Comparison of ENCODE assay signal across 11 mouse cellular contexts in genomic region chr7:119985279-119985912, GRCm38 (mm10).
DNase-seq lines count a peak whose midpoint lies in the region; TF ChIP-seq lines count a peak whose summit lies in the region.
"Had no signal": no experiment of that assay in that cellular context is flagged by ENCODE, and none has a peak within 500 bp of the region (broad histone marks: within the 10 kb centered on the region; RNA-seq: fewer than 3 reads in every experiment).

No protein-coding gene starts in this region.

- H3K27ac ChIP-seq in layer of hippocampus, adult 2 months: 0 out of 2 replicates have a peak overlapping the region, but pooled peaks have one; percentile 33
- H3K27ac ChIP-seq: hindbrain, embryonic 13.5 days; liver, embryonic 14.5 days; stomach, embryonic 15.5 days had no signal

- H3K4me3 ChIP-seq in layer of hippocampus, adult 2 months: no peak overlapping the region
- H3K4me3 ChIP-seq: hindbrain, embryonic 13.5 days; stomach, embryonic 15.5 days had no signal

- no peak for TF ChIP-seq CTCF in layer of hippocampus, adult 2 months (conservative IDR thresholded peaks at IDR 0.05)

- peak; percentile 39 to 40 for DNase-seq in heart, adult 18-20 months
- DNase-seq in heart, adult 8-10 months (ENCODE audit: low spot score): no peak
- peak; percentile 13 for DNase-seq in NIH3T3 (ENCODE audit: low read depth)
- DNase-seq in cerebellum, postnatal 25 days: peak; percentile 22 to 36
- peak; percentile 61 for DNase-seq in layer of hippocampus, adult 2 months (ENCODE audit: low spot score in 2 of 2)
- DNase-seq in spleen, adult 18-20 months: no peak
- no peak for DNase-seq in adrenal gland, postnatal 14 days
- DNase-seq: kidney, adult 8-10 months had no signal

Comparison
In these comparisons a context has a peak if more than half of its experiments do, and no peak if none do; other contexts are left out.
1. DNase-seq: peak in heart, adult 18-20 months (2 of 2), NIH3T3 (single experiment), cerebellum, postnatal 25 days (2 of 2) and layer of hippocampus, adult 2 months (2 of 2); none in heart, adult 8-10 months (single experiment), spleen, adult 18-20 months (0 of 2) and adrenal gland, postnatal 14 days (single experiment).